In the genomic region with DNA sequence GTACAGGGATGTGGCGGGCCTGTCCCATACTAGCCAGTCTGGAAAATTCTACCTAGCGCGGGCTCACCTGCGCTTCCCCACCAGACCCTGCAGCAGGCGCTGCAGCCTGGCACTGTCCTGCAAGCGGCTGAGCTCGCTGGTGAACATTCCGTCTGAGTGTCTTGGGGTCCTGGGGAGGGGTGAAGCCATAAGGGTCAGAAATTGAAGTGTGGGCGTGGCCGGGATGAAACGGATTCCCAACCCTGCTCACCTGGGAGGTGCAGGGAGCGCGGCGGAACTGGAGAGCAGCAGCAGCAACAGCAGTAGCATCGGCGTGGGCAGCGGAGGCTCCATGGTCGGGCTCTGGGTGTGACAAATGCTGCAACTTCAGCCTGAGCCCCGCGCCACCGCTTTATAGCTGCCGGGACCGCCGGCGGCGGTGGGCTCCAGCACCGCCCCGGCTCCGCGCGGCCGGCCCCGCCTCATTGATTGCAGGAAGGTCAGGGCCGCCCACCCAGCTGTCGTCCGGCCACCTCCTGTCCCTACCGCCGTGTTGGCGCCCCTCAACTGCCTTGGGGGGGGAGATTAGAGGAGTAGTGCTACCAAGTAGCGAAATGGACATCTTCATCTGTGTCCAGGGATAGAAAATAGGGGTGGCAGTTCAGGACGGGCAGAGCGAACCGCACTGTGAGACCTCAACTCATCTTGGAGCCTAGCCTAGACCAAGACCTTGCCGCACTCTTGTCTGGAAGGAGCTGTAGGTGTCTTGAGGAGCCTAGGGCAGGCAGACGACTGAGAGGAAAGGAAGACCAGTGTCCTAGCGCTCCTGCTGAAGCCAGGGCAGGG, we compare ENCODE assay signal across 8 mouse cellular contexts. TPM values are rescaled to one million over a fixed set of nuclear protein-coding genes. Genes with fewer than 3 reads are reported as not detected.
DNase-seq lines count a peak whose midpoint lies in the region; ATAC-seq and TF ChIP-seq lines count a peak whose summit lies in the region.

A gene (minus strand): TSS at position 368 of the 825 bp plus-strand sequence.

- no peak for TF ChIP-seq POLR2A in embryonic fibroblast, embryonic 13.5 days (IDR thresholded peaks at IDR 0.05; ENCODE audit: low read depth, low read length)
- no peak for TF ChIP-seq POLR2A in kidney, adult 2 months (IDR thresholded peaks at IDR 0.05; ENCODE audit: low read depth, low read length)

- WGBS in kidney, adult 2 months, result 11% methylated on average over 46 of the region's 46 CpGs

- H3K27ac ChIP-seq in embryonic fibroblast, embryonic 13.5 days (ENCODE audit: insufficient read depth, low read length), result no peak within 1 kb of the TSS
- no peak within 1 kb of the TSS for H3K27ac ChIP-seq in kidney, adult 2 months (ENCODE audit: insufficient read depth, low read depth, low read length)

- DNase-seq in frontal cortex, postnatal 14 days (ENCODE audit: low spot score in 2 of 2), result no peak
- peak; percentile 54 for DNase-seq in WW6 (ENCODE audit: low read depth, low spot score)
- peak; percentile 45 for DNase-seq in kidney, adult 2 months
- DNase-seq in urinary bladder, adult 2 months (ENCODE audit: low spot score), result no peak

- TF ChIP-seq CTCF in embryonic fibroblast, embryonic 13.5 days (IDR thresholded peaks at IDR 0.05; ENCODE audit: borderline replicate concordance, insufficient read depth, low read length), result 0 out of 2 replicates have a peak, but pooled peaks have one; percentile 28
- peak; percentile 54; the same call in 1 of the 2 replicates for TF ChIP-seq CTCF in kidney, adult 2 months (conservative IDR thresholded peaks at IDR 0.05; ENCODE audit: insufficient read depth, insufficient read length, low read depth, low read length)

- H3K4me1 ChIP-seq in embryonic fibroblast, embryonic 13.5 days (ENCODE audit: control insufficient read depth, insufficient read depth, low read length), result no peaks in the 10 kb centered on the region
- peaks cover 21% of the 10 kb centered on the region for H3K4me1 ChIP-seq in kidney, adult 2 months (ENCODE audit: control insufficient read depth, insufficient read depth, low read length)

- H3K27me3 ChIP-seq in kidney, adult 2 months (replicated peaks; ENCODE audit: control insufficient read depth, insufficient read depth, low read length), result no peaks in the 10 kb centered on the region

- no peak within 1 kb of the TSS for H3K4me3 ChIP-seq in embryonic fibroblast, embryonic 13.5 days (ENCODE audit: insufficient read depth, low read length)
- H3K4me3 ChIP-seq in kidney, adult 2 months (ENCODE audit: insufficient read depth, low read depth, low read length), result peak within 1 kb of the TSS; percentile 46; the same call in 1 of the 2 replicates

- H3K36me3 ChIP-seq in kidney, adult 2 months (ENCODE audit: control insufficient read depth, insufficient read depth, low read length), result no peaks in the 10 kb centered on the region

- peak; percentile 41; the same call in 1 of the 2 replicates for ATAC-seq in frontal cortex, adult (ENCODE audit: low TSS enrichment)
- ATAC-seq in megakaryocyte-erythroid progenitor cell, adult 5-6 weeks (replicated peaks; ENCODE audit: low FRiP score, low TSS enrichment, poor library complexity, severe bottlenecking), result peak; percentile 29
- ATAC-seq in erythroid progenitor cell, adult 5-6 weeks (replicated peaks; ENCODE audit: low FRiP score, poor library complexity, severe bottlenecking), result no peak

RNA-seq across cellular contexts. Expression of the gene that starts here (rescaled TPM):
- polyA plus RNA-seq in embryonic fibroblast, embryonic 13.5 days (2011; ENCODE audit: insufficient read length, low read depth, missing spikeins), result not detected in 2 replicates
- 2.0 and 2.7 TPM in 2 replicates for polyA plus RNA-seq in kidney, adult 2 months (2012; rRNA removed)
- not detected in 2 replicates for total RNA-seq in megakaryocyte-erythroid progenitor cell, adult 5-6 weeks (2014; fragmentation: Nextera tagmentation)
- total RNA-seq in megakaryocyte-erythroid progenitor cell, adult 5-6 weeks (2017), result not detected in 2 replicates
- 0.41 and 1.3 TPM in 2 replicates for polyA plus RNA-seq in urinary bladder, adult 2 months (2012; rRNA removed)
- not detected in 2 replicates for total RNA-seq in erythroid progenitor cell, adult 5-6 weeks (2015; ENCODE audit: low replicate concordance)
- not detected in 2 replicates for total RNA-seq in erythroid progenitor cell, adult 5-6 weeks (2017; ENCODE audit: low replicate concordance)

Comparison
In these comparisons a context has a peak if more than half of its experiments do, and no peak if none do; other contexts are left out.
1. Peak in ATAC-seq in megakaryocyte-erythroid progenitor cell, adult 5-6 weeks; RNA of the gene not detected or under 1 TPM.
2. DNase-seq: peak in WW6 (single experiment) and kidney, adult 2 months (single experiment); none in frontal cortex, postnatal 14 days (0 of 2) and urinary bladder, adult 2 months (single experiment).